Mouse (Mus musculus) limb, embryonic 14.5 days (tissue): Measurements from ENCODE around the gene Lhfp. TPM values are rescaled to one million over a fixed set of nuclear protein-coding genes. Genes with fewer than 3 reads are reported as not detected.

ENCODE experiments used
- ATAC-seq: fragments of 200-750 bp; cut with Nextera tagmentation; 2 replicates; pipeline ENCODE4 v1.8.0; 2017; ENCODE audit warnings: low read depth, moderate number of reproducible peaks, moderate TSS enrichment; ENCODE audit not compliant: low FRiP score
- DNase-seq: peaks from one replicate; pipeline ENCODE4 v3.0.0-alpha.2; 2015; ENCODE audit warnings: low spot score
- H3K27ac ChIP-seq: fragments of 300-500 bp; sonication (generic); replicated peaks from 2 replicates; pipeline ENCODE4 v1.5.1; 2014; ENCODE audit warnings: low read depth, mild to moderate bottlenecking, low read length, moderate library complexity, mixed read lengths
- H3K27me3 ChIP-seq: fragments of 300-500 bp; sonication (generic); 2 replicates; pipeline ENCODE4 v1.6.1; 2014; ENCODE audit warnings: low read length, mixed read lengths; ENCODE audit not compliant: control insufficient read depth, insufficient read depth
- H3K36me3 ChIP-seq: fragments of 300-500 bp; sonication (generic); 2 replicates; pipeline ENCODE4 v1.6.1; 2014; ENCODE audit warnings: mild to moderate bottlenecking, low read length, moderate library complexity, mixed read lengths; ENCODE audit not compliant: control insufficient read depth, insufficient read depth
- H3K4me1 ChIP-seq: fragments of 300-500 bp; sonication (generic); 2 replicates; pipeline ENCODE4 v1.6.1; 2014; ENCODE audit warnings: antibody characterized with exemption, low read length, mixed read lengths; ENCODE audit not compliant: control insufficient read depth, insufficient read depth
- H3K4me2 ChIP-seq: fragments of 300-500 bp; sonication (generic); replicated peaks from 2 replicates; pipeline ENCODE4 v1.6.1; 2014; ENCODE audit warnings: low read depth, mild to moderate bottlenecking, low read length, moderate library complexity; ENCODE audit not compliant: severe bottlenecking
- H3K4me3 ChIP-seq: fragments of 300-500 bp; sonication (generic); replicated peaks from 2 replicates; pipeline ENCODE4 v1.5.1; 2014; ENCODE audit warnings: low read length
- H3K9ac ChIP-seq: fragments of 300-500 bp; sonication (generic); 2 replicates; pipeline ENCODE4 v1.6.1; 2014; ENCODE audit warnings: mild to moderate bottlenecking, low read depth, low read length, moderate library complexity; ENCODE audit not compliant: severe bottlenecking
- H3K9me3 ChIP-seq: fragments of 300-500 bp; sonication (generic); 2 replicates; pipeline ENCODE4 v1.6.1; 2016; ENCODE audit warnings: low read length; ENCODE audit not compliant: control insufficient read depth
- POLR2A ChIP-seq: fragments of 200-500 bp; IDR thresholded peaks from 2 replicates; pipeline ENCODE4 v1.8.0; 2012; ENCODE audit warnings: inconsistent platforms, mild to moderate bottlenecking, moderate library complexity, borderline replicate concordance; ENCODE audit not compliant: insufficient read depth, insufficient read length; ENCODE audit errors: extremely low read depth
- WGBS: fragments of 180-500 bp; shearing (Covaris S2); extraction: QIAGEN DNeasy Blood & Tissue Kit; methylation state at CpG from one replicate; pipeline ENCODE4 v1.1.7; 2014; 5-methylcytosine and 5-hydroxymethylcytosine counted together
- polyA plus RNA-seq, 2 experiments: library from polyadenylated mRNA; depleted of rRNA in 1 of 2; stranded (reverse) in 1 of 2; unstranded in 1 of 2; fragments of >200 nt; fragmentation: Nextera tagmentation in 1 of 2; extraction: Ambion mirVana in 1 of 2; gene quantifications; 2 replicates each; pipeline versions ENCODE4 v1.2.1 to v1.2.3; 2012 to 2014

Gene Lhfp
- polyA plus RNA-seq, 2 experiments = 83.3 to 94.0 TPM

- TF ChIP-seq POLR2A = no peak
- 79% methylated on average over 7 of the region's 7 CpGs for WGBS
- H3K4me1 ChIP-seq = peaks cover 36% of the 10 kb centered on the region
- no peaks in the 10 kb centered on the region for H3K27me3 ChIP-seq
- H3K4me3 ChIP-seq = no peak overlapping the region
- H3K9me3 ChIP-seq = no peaks in the 10 kb centered on the region
- no peak overlapping the region for H3K9ac ChIP-seq
- no peak overlapping the region for H3K4me2 ChIP-seq
- H3K27ac ChIP-seq = no peak overlapping the region
- H3K36me3 ChIP-seq = no peaks in the 10 kb centered on the region
- DNase-seq (no peak), ATAC-seq (no peak)
These were observed 163.1 kb downstream of the Lhfp start for GRCm38 (mm10) chr3:53204348-53204984.

- 80% methylated on average over 1 of the region's 1 CpGs for WGBS
- no peak overlapping the region for H3K27ac ChIP-seq
- TF ChIP-seq POLR2A = no peak
- H3K4me2 ChIP-seq = no peak overlapping the region
- H3K4me1 ChIP-seq = peaks cover 41% of the 10 kb centered on the region
- H3K4me3 ChIP-seq = no peak overlapping the region
- H3K9ac ChIP-seq = no peak overlapping the region
- no peaks in the 10 kb centered on the region for H3K36me3 ChIP-seq
- DNase-seq (no peak), ATAC-seq (no peak)
- H3K9me3 ChIP-seq = no peaks in the 10 kb centered on the region
- H3K27me3 ChIP-seq = no peaks in the 10 kb centered on the region
These were observed 163.6 kb downstream of the Lhfp start for GRCm38 (mm10) chr3:53204985-53205365.

- H3K4me1 ChIP-seq = peaks cover 43% of the 10 kb centered on the region
These were observed 164.4 kb downstream of the Lhfp start for GRCm38 (mm10) chr3:53205706-53206105.

GRCm38 (mm10) chr3:53206509-53207224 lies 165.3 kb downstream of the Lhfp start:
- Histone ChIP-seq H3K9me3 (no peaks in the 10 kb centered on the region), H3K9ac (no peak overlapping the region), H3K27ac (no peak overlapping the region), H3K36me3 (no peaks in the 10 kb centered on the region), H3K27me3 (no peaks in the 10 kb centered on the region), H3K4me2 (no peak overlapping the region), H3K4me3 (no peak overlapping the region), H3K4me1 (peaks cover 49% of the 10 kb centered on the region)
- no peak for TF ChIP-seq POLR2A
- no peak for DNase-seq
- no peak for ATAC-seq
- WGBS = 70% methylated on average over 11 of the region's 11 CpGs

More at GRCm38 (mm10) chr3:53205706-53206105, 164.4 kb downstream of the Lhfp start:
- Histone ChIP-seq H3K4me3 (no peak overlapping the region), H3K27me3 (no peaks in the 10 kb centered on the region), H3K4me2 (no peak overlapping the region), H3K9ac (no peak overlapping the region), H3K9me3 (no peaks in the 10 kb centered on the region), H3K36me3 (no peaks in the 10 kb centered on the region), H3K27ac (no peak overlapping the region)
- ATAC-seq (no peak), DNase-seq (no peak)
- 85% methylated on average over 3 of the region's 3 CpGs for WGBS
- no peak for TF ChIP-seq POLR2A

GRCm38 (mm10) chr3:53207225-53207528 lies 165.8 kb downstream of the Lhfp start:
- no peak for TF ChIP-seq POLR2A
- no peak overlapping the region for H3K9ac ChIP-seq
- H3K4me2 ChIP-seq = no peak overlapping the region
- H3K36me3 ChIP-seq = no peaks in the 10 kb centered on the region
- ATAC-seq (no peak), DNase-seq (no peak)
- H3K4me1 ChIP-seq = peaks cover 49% of the 10 kb centered on the region
- H3K9me3 ChIP-seq = no peaks in the 10 kb centered on the region
- 72% methylated on average over 4 of the region's 4 CpGs for WGBS
- no peaks in the 10 kb centered on the region for H3K27me3 ChIP-seq
- H3K27ac ChIP-seq = no peak overlapping the region
- H3K4me3 ChIP-seq = no peak overlapping the region
